In the genomic region with DNA sequence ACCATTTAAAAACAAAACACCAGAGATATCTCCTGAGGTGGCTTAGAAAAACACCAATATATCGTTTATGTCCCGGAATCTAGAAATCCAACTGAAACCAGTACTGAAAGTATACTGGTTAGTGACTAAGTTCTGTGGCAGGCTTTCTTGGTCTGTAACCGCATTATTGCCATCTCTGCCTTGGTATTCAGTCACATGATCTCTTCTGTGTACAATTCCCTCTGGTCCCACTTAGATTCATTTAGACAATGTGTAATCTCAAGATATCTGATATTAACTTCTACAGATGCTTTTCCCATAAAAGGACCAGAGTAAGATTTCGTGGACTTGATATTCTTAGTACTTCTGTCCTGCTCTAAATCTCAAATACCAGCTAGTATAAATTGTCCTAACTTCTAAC, we compare ENCODE assay signal across 21 mouse cellular contexts.
DNase-seq lines count a peak whose midpoint lies in the region; TF ChIP-seq lines count a peak whose summit lies in the region.
"Had no signal": no experiment of that assay in that cellular context is flagged by ENCODE, and none has a peak within 500 bp of the region (broad histone marks: within the 10 kb centered on the region; RNA-seq: fewer than 3 reads in every experiment).

No protein-coding gene starts in this region.

- H3K4me3 ChIP-seq in heart, embryonic 10.5 days, result no peak overlapping the region
- no peak overlapping the region for H3K4me3 ChIP-seq in C2C12 (ENCODE audit: insufficient read depth, poor library complexity, severe bottlenecking)
- H3K4me3 ChIP-seq in myocyte, result no peak overlapping the region

- no peaks in the 10 kb centered on the region for H3K79me3 ChIP-seq in C2C12 (ENCODE audit: low read depth)

- H3ac ChIP-seq in C2C12 (ENCODE audit: control insufficient read depth, insufficient read length, low read depth), result no peak overlapping the region
- no peak overlapping the region for H3ac ChIP-seq in myocyte (ENCODE audit: control insufficient read depth, insufficient read length)

- H3K4me2 ChIP-seq in myocyte (ENCODE audit: low read depth), result peak overlapping the region; percentile 20

- H3K4me1 ChIP-seq in heart, embryonic 10.5 days, result no peaks in the 10 kb centered on the region

- no peak for TF ChIP-seq POLR2A in myocyte (IDR thresholded peaks at IDR 0.05; ENCODE audit: insufficient read length, low read depth)

- H3K79me2 ChIP-seq in C2C12 (ENCODE audit: control insufficient read depth, insufficient read depth) (no peaks in the 10 kb centered on the region), myocyte (ENCODE audit: control insufficient read depth, insufficient read depth) (no peaks in the 10 kb centered on the region)

- H3K27me3 ChIP-seq in heart, embryonic 10.5 days (ENCODE audit: insufficient read depth, poor library complexity, severe bottlenecking), result no peaks in the 10 kb centered on the region
- H3K27me3 ChIP-seq in C2C12 (ENCODE audit: control insufficient read depth, insufficient read depth, insufficient read length), result no peaks in the 10 kb centered on the region
- no peaks in the 10 kb centered on the region for H3K27me3 ChIP-seq in myocyte (ENCODE audit: control insufficient read depth, insufficient read depth, insufficient read length)
- H3K27me3 ChIP-seq: CH12.LX, Patski had no signal

- DNase-seq in heart, adult 11 months, result peak; percentile 6
- DNase-seq in heart, embryonic 10.5 days (ENCODE audit: low spot score), result no peak
- no peak for DNase-seq in adrenal gland, adult 18-20 months (ENCODE audit: low spot score in 2 of 2)
- DNase-seq in layer of hippocampus, postnatal 14 days (ENCODE audit: low spot score in 2 of 2), result no peak
- DNase-seq: adrenal gland, adult 2 months; adrenal gland, adult 8-10 months; adrenal gland, postnatal 10 days; adrenal gland, postnatal 14 days; adrenal gland, postnatal 25 days; adrenal gland, postnatal 36 days; B cell, adult 2 months; cerebellum, adult 11 months; cerebellum, adult 11-12 months; cerebellum, adult 18-20 months; cerebellum, adult 2 months; cerebellum, adult 8-10 months had no signal

- H3K27ac ChIP-seq in heart, embryonic 10.5 days, result no peak overlapping the region

- 90% methylated on average over 4 of the region's 4 CpGs for WGBS in heart, embryonic 10.5 days

- no peaks in the 10 kb centered on the region for H3K36me3 ChIP-seq in heart, embryonic 10.5 days
- H3K36me3 ChIP-seq in C2C12 (ENCODE audit: control insufficient read depth, insufficient read depth) (no peaks in the 10 kb centered on the region), myocyte (ENCODE audit: control insufficient read depth, insufficient read depth) (no peaks in the 10 kb centered on the region)
- H3K36me3 ChIP-seq: G1E had no signal

- H3K9me3 ChIP-seq in heart, embryonic 10.5 days, result no peaks in the 10 kb centered on the region

- no peak for TF ChIP-seq CTCF in C2C12 (IDR thresholded peaks at IDR 0.05; ENCODE audit: control insufficient read depth, insufficient read depth, insufficient read length)

TF ChIP-seq in C2C12, 6 proteins besides CTCF, POLR2A, EP300 and RAD21:
- TF ChIP-seq USF1 (IDR thresholded peaks at IDR 0.05; ENCODE audit: low read depth) (peak; percentile 84), MYOD1 (IDR thresholded peaks at IDR 0.05; ENCODE audit: control insufficient read depth, insufficient read length, low read depth) (no peak), FOSL1 (IDR thresholded peaks at IDR 0.05; ENCODE audit: insufficient read depth, low read length, poor library complexity, severe bottlenecking) (no peak), MAX (IDR thresholded peaks at IDR 0.05) (no peak)

TF ChIP-seq in myocyte, 11 proteins besides CTCF, POLR2A, EP300 and RAD21:
- TF ChIP-seq USF1 (IDR thresholded peaks at IDR 0.05; ENCODE audit: low read depth) (peak; percentile 57), SRF (IDR thresholded peaks at IDR 0.05; ENCODE audit: control insufficient read depth, insufficient read length, low read depth) (no peak)
